Mouse (Mus musculus) intestine, postnatal 0 days (tissue): ENCODE results near the gene H2-Oa. TPM values are rescaled to one million over a fixed set of nuclear protein-coding genes. Genes with fewer than 3 reads are reported as not detected.

Experiments used
- ATAC-seq: fragments of 200-750 bp; cut with Nextera tagmentation; 2 replicates; pipeline ENCODE4 v1.8.0; 2017; ENCODE audit warnings: mild to moderate bottlenecking, moderate TSS enrichment, moderate library complexity
- H3K27ac ChIP-seq: fragments of 300-500 bp; sonication (generic); 2 replicates; pipeline ENCODE4 v1.5.1; 2014; ENCODE audit warnings: mild to moderate bottlenecking, low read depth, low read length, moderate library complexity
- H3K27me3 ChIP-seq: fragments of 300-500 bp; sonication (generic); replicated peaks from 2 replicates; pipeline ENCODE4 v1.6.1; 2014; ENCODE audit warnings: low read length, mixed read lengths; ENCODE audit not compliant: control insufficient read depth, insufficient read depth
- H3K36me3 ChIP-seq: fragments of 300-500 bp; sonication (generic); 2 replicates; pipeline ENCODE4 v1.6.1; 2014; ENCODE audit warnings: mild to moderate bottlenecking, moderate library complexity; ENCODE audit not compliant: control insufficient read depth, insufficient read depth
- H3K4me1 ChIP-seq: fragments of 300-500 bp; sonication (generic); replicated peaks from 2 replicates; pipeline ENCODE4 v1.6.1; 2014; ENCODE audit warnings: antibody characterized with exemption, low read length, mixed read lengths; ENCODE audit not compliant: control insufficient read depth, insufficient read depth
- H3K4me2 ChIP-seq: fragments of 300-500 bp; sonication (generic); replicated peaks from 2 replicates; pipeline ENCODE4 v1.6.1; 2014; ENCODE audit warnings: low read depth, mild to moderate bottlenecking, moderate library complexity
- H3K4me3 ChIP-seq: fragments of 300-500 bp; sonication (generic); 2 replicates; pipeline ENCODE4 v1.5.1; 2014; ENCODE audit warnings: low read depth, low read length
- H3K9ac ChIP-seq: fragments of 300-500 bp; sonication (generic); 2 replicates; pipeline ENCODE4 v1.6.1; 2014; ENCODE audit warnings: mild to moderate bottlenecking, low read depth, low read length
- H3K9me3 ChIP-seq: fragments of 300-500 bp; sonication (generic); 2 replicates; pipeline ENCODE4 v1.6.1; 2016; ENCODE audit warnings: mixed run types; ENCODE audit not compliant: control insufficient read depth
- CTCF ChIP-seq: sonication (generic); IDR thresholded peaks from 2 replicates; pipeline ENCODE4 v1.5.1; 2016; ENCODE audit warnings: low read depth, mild to moderate bottlenecking, control low read depth, antibody characterized with exemption, moderate library complexity
- WGBS: fragments of 180-500 bp; shearing (Covaris S2); extraction: QIAGEN DNeasy Blood & Tissue Kit; methylation state at CpG from one replicate; pipeline ENCODE4 v1.1.7; 2014; 5-methylcytosine and 5-hydroxymethylcytosine counted together
- polyA plus RNA-seq: library from polyadenylated mRNA; unstranded; fragments of >200 nt; fragmentation: Nextera tagmentation; extraction: Ambion mirVana; gene quantifications from 2 replicates; pipeline ENCODE4 v1.2.1, GENCODE M21; 2015

H2-Oa gene
- polyA plus RNA-seq, 1 experiment from 2014 or later, result 0.25 TPM

- no peak overlapping the region for H3K4me3 ChIP-seq
- WGBS, result 86% methylated on average over 7 of the region's 7 CpGs
- peaks cover 80% of the 10 kb centered on the region for H3K36me3 ChIP-seq
- H3K27me3 ChIP-seq, result no peaks in the 10 kb centered on the region
- H3K4me2 ChIP-seq, result no peak overlapping the region
- no peak overlapping the region for H3K27ac ChIP-seq
- ATAC-seq, result no peak
- H3K4me1 ChIP-seq, result no peaks in the 10 kb centered on the region
- H3K9ac ChIP-seq, result no peak overlapping the region
- no peaks in the 10 kb centered on the region for H3K9me3 ChIP-seq
- TF ChIP-seq CTCF, result no peak
These were observed 22.0 kb downstream of the H2-Oa start for GRCm38 (mm10) chr17:34114114-34114513.

- no peaks in the 10 kb centered on the region for H3K27me3 ChIP-seq
- WGBS, result 8% methylated on average over 7 of the region's 7 CpGs
- peaks cover 60% of the 10 kb centered on the region for H3K36me3 ChIP-seq
- H3K4me3 ChIP-seq, result peak overlapping the region; percentile 98
- H3K9me3 ChIP-seq, result no peaks in the 10 kb centered on the region
- no peak for ATAC-seq
- no peaks in the 10 kb centered on the region for H3K4me1 ChIP-seq
- H3K27ac ChIP-seq, result no peak overlapping the region
- peak overlapping the region; percentile 38 for H3K9ac ChIP-seq
- H3K4me2 ChIP-seq, result peak overlapping the region; percentile 80
- TF ChIP-seq CTCF, result no peak
These were observed 24.7 kb downstream of the H2-Oa start for GRCm38 (mm10) chr17:34116736-34117370.

GRCm38 (mm10) chr17:34117421-34118112, 25.4 kb downstream of the H2-Oa start:
- peaks cover 53% of the 10 kb centered on the region for H3K36me3 ChIP-seq
- WGBS, result 1% methylated on average over 5 of the region's 5 CpGs
- H3K9me3 ChIP-seq, result no peaks in the 10 kb centered on the region
- no peak overlapping the region for H3K27ac ChIP-seq
- no peak for ATAC-seq
- no peaks in the 10 kb centered on the region for H3K27me3 ChIP-seq
- TF ChIP-seq CTCF, result no peak
- H3K4me1 ChIP-seq, result no peaks in the 10 kb centered on the region
- H3K4me2 ChIP-seq, result peak overlapping the region; percentile 80
- peak overlapping the region; percentile 83 for H3K9ac ChIP-seq
- peak overlapping the region; percentile 98 for H3K4me3 ChIP-seq

- Histone ChIP-seq H3K9me3 (no peaks in the 10 kb centered on the region), H3K9ac (peak overlapping the region; percentile 83), H3K36me3 (peaks cover 46% of the 10 kb centered on the region), H3K27ac (peak overlapping the region; percentile 100), H3K4me1 (no peaks in the 10 kb centered on the region), H3K27me3 (no peaks in the 10 kb centered on the region), H3K4me3 (peak overlapping the region; percentile 98), H3K4me2 (peak overlapping the region; percentile 80)
- ATAC-seq, result no peak
- TF ChIP-seq CTCF, result no peak
- under 1% methylated on average over 67 of the region's 67 CpGs for WGBS
These were observed 26.2 kb downstream of the H2-Oa start for GRCm38 (mm10) chr17:34118113-34118872.

GRCm38 (mm10) chr17:34118873-34119248, 26.7 kb downstream of the H2-Oa start:
- Histone ChIP-seq H3K4me1 (no peaks in the 10 kb centered on the region), H3K9ac (peak overlapping the region; percentile 83), H3K9me3 (no peaks in the 10 kb centered on the region), H3K4me2 (peak overlapping the region; percentile 80), H3K36me3 (peaks cover 40% of the 10 kb centered on the region), H3K27ac (peak overlapping the region; percentile 100), H3K27me3 (no peaks in the 10 kb centered on the region), H3K4me3 (peak overlapping the region; percentile 98)
- WGBS, result 3% methylated on average over 35 of the region's 38 CpGs
- TF ChIP-seq CTCF, result no peak
- peak; percentile 23 for ATAC-seq
